ENCODE assay signal across 27 mouse cellular contexts in the genomic region with DNA sequence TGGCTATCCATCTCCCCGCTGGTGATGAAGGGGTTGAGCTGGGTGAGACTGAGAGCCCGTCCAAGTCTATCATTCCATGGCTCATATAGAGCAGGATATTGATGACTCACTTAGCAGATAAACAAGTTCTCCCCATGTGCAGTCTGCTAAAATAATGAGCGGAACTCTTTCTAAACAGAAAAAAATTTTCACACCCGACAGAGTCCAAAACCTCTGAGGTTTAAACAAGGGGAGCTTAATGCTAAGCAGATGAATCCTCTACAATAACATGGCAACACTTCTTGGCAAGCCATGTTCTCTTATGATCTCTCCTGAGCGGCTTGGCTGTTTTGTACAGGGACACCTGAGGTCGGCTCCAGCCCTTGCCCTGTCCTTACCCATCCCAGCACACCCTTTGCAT. TPM values are rescaled to one million over a fixed set of nuclear protein-coding genes. Genes with fewer than 3 reads are reported as not detected.
DNase-seq lines count a peak whose midpoint lies in the region; ATAC-seq and TF ChIP-seq lines count a peak whose summit lies in the region.
"Had no signal": no experiment of that assay in that cellular context is flagged by ENCODE, and none has a peak within 500 bp of the region (broad histone marks: within the 10 kb centered on the region; RNA-seq: fewer than 3 reads in every experiment).

No protein-coding gene starts in this region.

- peak; percentile 28 for DNase-seq in embryonic facial prominence, embryonic 14.5 days (ENCODE audit: low spot score)
- DNase-seq in embryonic facial prominence, embryonic 10.5 days (ENCODE audit: low spot score): no peak
- peak; percentile 6 for DNase-seq in liver, adult 2 months (ENCODE audit: extremely low read depth, low read depth, low spot score)
- DNase-seq in liver (no peak), Patski (ENCODE audit: low read depth, low spot score) (peak; percentile 69)
- DNase-seq in fibroblast of lung, adult 2 months (ENCODE audit: low read depth): peak; percentile 79
- no peak for DNase-seq in cerebellum, postnatal 25 days
- no peak for DNase-seq in urinary bladder, postnatal 10 days (ENCODE audit: low spot score)
- DNase-seq: adrenal gland, adult 2 months; adrenal gland, postnatal 25 days; cerebellum, adult 18-20 months; cerebellum, adult 9-10 months; cerebellum, postnatal 14 days; gastrocnemius, adult 2 months; gastrocnemius, postnatal 14 days; heart, adult 18-20 months; heart, postnatal 14 days; heart, postnatal 4 days; kidney, adult 2 months had no signal

- TF ChIP-seq CTCF in liver, adult 2 months (IDR thresholded peaks at IDR 0.05; ENCODE audit: low read depth, low read length): no peak
- no peak for TF ChIP-seq CTCF in Patski (IDR thresholded peaks at IDR 0.05)

- no peak overlapping the region for H3K4me2 ChIP-seq in embryonic facial prominence, embryonic 14.5 days (ENCODE audit: low read depth, low read length)
- H3K4me2 ChIP-seq: embryonic facial prominence, embryonic 13.5 days; forebrain, embryonic 12.5 days; forebrain, embryonic 15.5 days; heart, embryonic 13.5 days; hindbrain, embryonic 14.5 days had no signal

- CTCF ChIA-PET in Patski (lab: Charles Lee): no interaction called here

- TF ChIP-seq POLR2A in liver, adult 2 months (IDR thresholded peaks at IDR 0.05; ENCODE audit: extremely low read depth, insufficient read depth, low read length): no peak

- WGBS in embryonic facial prominence, embryonic 14.5 days: 65% methylated on average over 6 of the region's 6 CpGs
- 84% methylated on average over 6 of the region's 6 CpGs for WGBS in embryonic facial prominence, embryonic 10.5 days
- 83% methylated on average over 6 of the region's 6 CpGs for WGBS in liver, adult 2 months

- H3K27me3 ChIP-seq in embryonic facial prominence, embryonic 14.5 days (replicated peaks; ENCODE audit: control insufficient read depth, insufficient read depth, low read length): no peaks in the 10 kb centered on the region
- H3K27me3 ChIP-seq in embryonic facial prominence, embryonic 10.5 days (replicated peaks; ENCODE audit: low read depth, poor library complexity, severe bottlenecking): no peaks in the 10 kb centered on the region
- H3K27me3 ChIP-seq in liver, adult 2 months (ENCODE audit: control insufficient read depth, insufficient read depth, low read length): no peaks in the 10 kb centered on the region
- H3K27me3 ChIP-seq in Patski: no peaks in the 10 kb centered on the region
- H3K27me3 ChIP-seq: embryonic facial prominence, embryonic 13.5 days; forebrain, embryonic 12.5 days; forebrain, embryonic 15.5 days; heart, embryonic 13.5 days had no signal

- no peaks in the 10 kb centered on the region for H3K79me2 ChIP-seq in liver, adult 2 months (ENCODE audit: control insufficient read depth, insufficient read depth, low read length)

- ATAC-seq in embryonic facial prominence, embryonic 14.5 days (ENCODE audit: low read depth): no peak
- ATAC-seq in Patski: peak; percentile 51
- ATAC-seq: CD4-positive, CD25-positive, alpha-beta regulatory T cell, adult 4 months; forebrain, embryonic 15.5 days; intestine, postnatal 0 days had no signal

- in situ Hi-C loops in Patski (cut with MboI; ENCODE audit: low pct_unique_long_range_greater_than_20kb): no loop called here

- no peak overlapping the region for H3K9ac ChIP-seq in embryonic facial prominence, embryonic 14.5 days (ENCODE audit: low read depth, low read length)
- no peak overlapping the region for H3K9ac ChIP-seq in liver, adult 2 months (ENCODE audit: low read depth, low read length)
- H3K9ac ChIP-seq: embryonic facial prominence, embryonic 13.5 days; forebrain, embryonic 12.5 days; forebrain, embryonic 15.5 days; heart, embryonic 13.5 days; hindbrain, embryonic 14.5 days had no signal

- H3K27ac ChIP-seq in embryonic facial prominence, embryonic 14.5 days (replicated peaks; ENCODE audit: low read depth, low read length): no peak overlapping the region
- no peak overlapping the region for H3K27ac ChIP-seq in embryonic facial prominence, embryonic 10.5 days (replicated peaks)
- H3K27ac ChIP-seq in liver, adult 2 months (replicated peaks; ENCODE audit: insufficient read depth, low read depth, low read length): no peak overlapping the region
- H3K27ac ChIP-seq: embryonic facial prominence, embryonic 13.5 days; forebrain, embryonic 12.5 days; forebrain, embryonic 15.5 days; gastrocnemius, adult 2 months; heart, embryonic 10.5 days; heart, embryonic 13.5 days; hindbrain, embryonic 14.5 days had no signal

- no peaks in the 10 kb centered on the region for H3K4me1 ChIP-seq in embryonic facial prominence, embryonic 14.5 days (ENCODE audit: control insufficient read depth, insufficient read depth, low read length)
- no peaks in the 10 kb centered on the region for H3K4me1 ChIP-seq in embryonic facial prominence, embryonic 10.5 days
- H3K4me1 ChIP-seq in liver, adult 2 months (ENCODE audit: control insufficient read depth, insufficient read depth, low read length): no peaks in the 10 kb centered on the region
- H3K4me1 ChIP-seq: embryonic facial prominence, embryonic 13.5 days; forebrain, embryonic 12.5 days; heart, embryonic 10.5 days had no signal

- H3K9me3 ChIP-seq in embryonic facial prominence, embryonic 14.5 days (ENCODE audit: control insufficient read depth, low read length): no peaks in the 10 kb centered on the region
- no peaks in the 10 kb centered on the region for H3K9me3 ChIP-seq in embryonic facial prominence, embryonic 10.5 days
- H3K9me3 ChIP-seq: embryonic facial prominence, embryonic 13.5 days; forebrain, embryonic 12.5 days; forebrain, embryonic 15.5 days; heart, embryonic 10.5 days; heart, embryonic 13.5 days had no signal

- H3K36me3 ChIP-seq in embryonic facial prominence, embryonic 14.5 days (ENCODE audit: control insufficient read depth, insufficient read depth, low read length): no peaks in the 10 kb centered on the region
- no peaks in the 10 kb centered on the region for H3K36me3 ChIP-seq in embryonic facial prominence, embryonic 10.5 days (replicated peaks)
- no peaks in the 10 kb centered on the region for H3K36me3 ChIP-seq in liver, adult 2 months (ENCODE audit: control insufficient read depth, insufficient read depth, low read length)
- H3K36me3 ChIP-seq: embryonic facial prominence, embryonic 13.5 days; forebrain, embryonic 12.5 days; forebrain, embryonic 15.5 days; heart, embryonic 10.5 days; heart, embryonic 13.5 days had no signal

- POLR2A ChIA-PET in Patski (lab: Charles Lee): no interaction called here

- no peak overlapping the region for H3K4me3 ChIP-seq in embryonic facial prominence, embryonic 14.5 days (ENCODE audit: low read depth, low read length)
- H3K4me3 ChIP-seq in embryonic facial prominence, embryonic 10.5 days: no peak overlapping the region
- no peak overlapping the region for H3K4me3 ChIP-seq in liver, adult 2 months (ENCODE audit: insufficient read depth, low read depth, low read length)
- H3K4me3 ChIP-seq: embryonic facial prominence, embryonic 13.5 days; forebrain, embryonic 12.5 days; forebrain, embryonic 15.5 days; gastrocnemius, adult 2 months; heart, embryonic 10.5 days; heart, embryonic 13.5 days had no signal

RNA-seq across cellular contexts. Expression of a gene that starts 45.0 kb away (rescaled TPM):
- polyA plus RNA-seq in embryonic facial prominence, embryonic 14.5 days (2014; fragmentation: Nextera tagmentation; extraction: Ambion mirVana): 62.0 and 67.3 TPM in 2 replicates
- 33.8 and 43.4 TPM in 2 replicates for polyA plus RNA-seq in embryonic facial prominence, embryonic 10.5 days (2016; fragmentation: Nextera tagmentation; extraction: Ambion mirVana)
- 2.2 and 2.3 TPM in 2 replicates for total RNA-seq in liver, adult 2 months (2014; rRNA removed)
- 0.81 and 1.0 TPM in 2 replicates for polyA plus RNA-seq in liver, adult 2 months (2012; rRNA removed)
- 10.2 TPM for polyA plus RNA-seq in Patski (2021)

Comparison
In these comparisons a context has a peak if more than half of its experiments do, and no peak if none do; other contexts are left out.
1. DNase-seq: peak in embryonic facial prominence, embryonic 14.5 days (single experiment), liver, adult 2 months (single experiment), Patski (single experiment) and fibroblast of lung, adult 2 months (single experiment); none in embryonic facial prominence, embryonic 10.5 days (single experiment), liver (single experiment), cerebellum, postnatal 25 days (0 of 2) and urinary bladder, postnatal 10 days (single experiment).